Mouse (Mus musculus) lung, postnatal 0 days (tissue): ENCODE data around the gene Ptpn18. TPM values are rescaled to one million over a fixed set of nuclear protein-coding genes. Genes with fewer than 3 reads are reported as not detected.
"Not testable (repeated sequence)": the region's sequence is repeated elsewhere in the genome, so short reads cannot be mapped to it uniquely, and the experiment has no call there.

ENCODE experiments used
- ATAC-seq: fragments of 200-750 bp; cut with Nextera tagmentation; 2 replicates; pipeline ENCODE4 v1.8.0; 2017; ENCODE audit warnings: moderate library complexity
- DNase-seq: peaks from one replicate; pipeline ENCODE4 v3.0.0-alpha.2; 2016; ENCODE audit warnings: low spot score
- H3K27ac ChIP-seq: fragments of 300-500 bp; sonication (generic); 2 replicates; pipeline ENCODE4 v1.5.1; 2014; ENCODE audit warnings: antibody characterized with exemption, mild to moderate bottlenecking, low read length, mixed read lengths
- H3K27me3 ChIP-seq: fragments of 300-500 bp; sonication (generic); replicated peaks from 2 replicates; pipeline ENCODE4 v1.6.1; 2014; ENCODE audit warnings: low read length, mixed read lengths; ENCODE audit not compliant: insufficient read depth
- H3K36me3 ChIP-seq: fragments of 300-500 bp; sonication (generic); 2 replicates; pipeline ENCODE4 v1.6.1; 2014; ENCODE audit warnings: low read length, mixed read lengths; ENCODE audit not compliant: insufficient read depth
- H3K4me1 ChIP-seq: fragments of 300-500 bp; sonication (generic); 2 replicates; pipeline ENCODE4 v1.6.1; 2014; ENCODE audit warnings: antibody characterized with exemption, low read depth, low read length, mixed read lengths; ENCODE audit not compliant: insufficient read depth
- H3K4me2 ChIP-seq: fragments of 300-500 bp; sonication (generic); replicated peaks from 2 replicates; pipeline ENCODE4 v1.6.1; 2014; ENCODE audit warnings: low read depth, mild to moderate bottlenecking, low read length, moderate library complexity, mixed read lengths
- H3K4me3 ChIP-seq: fragments of 300-500 bp; sonication (generic); 2 replicates; pipeline ENCODE4 v1.5.1; 2014; ENCODE audit warnings: low read depth, low read length
- H3K9ac ChIP-seq: fragments of 300-500 bp; sonication (generic); replicated peaks from 2 replicates; pipeline ENCODE4 v1.6.1; 2014; ENCODE audit warnings: low read depth, mild to moderate bottlenecking
- H3K9me3 ChIP-seq: fragments of 300-500 bp; sonication (generic); 2 replicates; pipeline ENCODE4 v1.6.1; 2016; ENCODE audit warnings: low read length, mixed read lengths
- CTCF ChIP-seq: IDR thresholded peaks from 2 replicates; pipeline ENCODE4 v1.5.1; 2016; ENCODE audit warnings: antibody characterized with exemption, mild to moderate bottlenecking
- EP300 ChIP-seq: IDR thresholded peaks from 2 replicates; pipeline ENCODE4 v1.6.1; 2016; ENCODE audit warnings: antibody characterized with exemption, mild to moderate bottlenecking, control low read depth
- WGBS: fragments of 180-500 bp; shearing (Covaris S2); extraction: QIAGEN DNeasy Blood & Tissue Kit; methylation state at CpG from one replicate; pipeline ENCODE4 v1.1.7; 2014; 5-methylcytosine and 5-hydroxymethylcytosine counted together
- polyA plus RNA-seq: library from polyadenylated mRNA; unstranded; fragments of >200 nt; fragmentation: Nextera tagmentation; extraction: Ambion mirVana; gene quantifications from 2 replicates; pipeline ENCODE4 v1.2.1, GENCODE M21; 2015

Gene Ptpn18
- polyA plus RNA-seq, 1 experiment from 2014 or later: 39.8 TPM

- DNase-seq: peak; percentile 75
- ATAC-seq: peak; percentile 72
- Histone ChIP-seq H3K4me2 (peak overlapping the region; percentile 70), H3K9ac (peak overlapping the region; percentile 48), H3K27ac (peak overlapping the region; percentile 71), H3K4me3 (peak overlapping the region; percentile 41), H3K9me3 (peaks cover 7% of the 10 kb centered on the region), H3K4me1 (no peaks in the 10 kb centered on the region), H3K27me3 (no peaks in the 10 kb centered on the region), H3K36me3 (no peaks in the 10 kb centered on the region)
- TF ChIP-seq CTCF (no peak), EP300 (no peak)
- WGBS: 15% methylated on average over 35 of the region's 35 CpGs
Measured at GRCm38 (mm10) chr1:34432776-34433481, 26.6 kb upstream of the Ptpn18 start.

- Histone ChIP-seq H3K27me3 (no peaks in the 10 kb centered on the region), H3K9ac (0 out of 2 replicates have a peak overlapping the region, but pooled peaks have one; percentile 10), H3K9me3 (peaks cover 7% of the 10 kb centered on the region), H3K4me2 (peak overlapping the region; percentile 70), H3K4me1 (no peaks in the 10 kb centered on the region), H3K36me3 (no peaks in the 10 kb centered on the region), H3K27ac (peak overlapping the region; percentile 71), H3K4me3 (peak overlapping the region; percentile 43)
- DNase-seq (peak; percentile 46), ATAC-seq (no peak)
- TF ChIP-seq CTCF (no peak), EP300 (no peak)
- WGBS: 15% methylated on average over 19 of the region's 19 CpGs
Measured at GRCm38 (mm10) chr1:34433891-34434521, 25.6 kb upstream of the Ptpn18 start.

GRCm38 (mm10) chr1:34434660-34435160, 24.9 kb upstream of the Ptpn18 start:
- peak overlapping the region; percentile 10; the same call in 1 of the 2 replicates for H3K9ac ChIP-seq
- under 1% methylated on average over 30 of the region's 30 CpGs for WGBS
- H3K27me3 ChIP-seq: no peaks in the 10 kb centered on the region
- peaks cover 7% of the 10 kb centered on the region for H3K9me3 ChIP-seq
- H3K36me3 ChIP-seq: no peaks in the 10 kb centered on the region
- peak overlapping the region; percentile 70 for H3K4me2 ChIP-seq
- peak; percentile 90 for DNase-seq
- ATAC-seq: peak; percentile 5; the same call in 1 of the 2 replicates
- H3K27ac ChIP-seq: peak overlapping the region; percentile 4
- no peaks in the 10 kb centered on the region for H3K4me1 ChIP-seq
- H3K4me3 ChIP-seq: peak overlapping the region; percentile 43
- peak; percentile 67 for TF ChIP-seq EP300
- no peak for TF ChIP-seq CTCF

- ATAC-seq: no peak
- TF ChIP-seq EP300 (no peak), CTCF (no peak)
- Histone ChIP-seq H3K36me3 (no peaks in the 10 kb centered on the region), H3K9me3 (peaks cover 7% of the 10 kb centered on the region), H3K9ac (no peak overlapping the region), H3K27ac (peak overlapping the region; percentile 4; the same call in 1 of the 2 replicates), H3K4me1 (no peaks in the 10 kb centered on the region), H3K27me3 (no peaks in the 10 kb centered on the region), H3K4me3 (peak overlapping the region; percentile 43; the same call in 1 of the 2 replicates), H3K4me2 (peak overlapping the region; percentile 70)
- 32% methylated on average over 8 of the region's 8 CpGs for WGBS
- peak; percentile 12 for DNase-seq
Measured at GRCm38 (mm10) chr1:34435371-34436120, 24.0 kb upstream of the Ptpn18 start.

GRCm38 (mm10) chr1:34436374-34436773, 23.2 kb upstream of the Ptpn18 start:
- TF ChIP-seq CTCF (no peak), EP300 (no peak)
- no peak overlapping the region for H3K4me2 ChIP-seq
- no peak for DNase-seq
- no peak overlapping the region for H3K9ac ChIP-seq
- H3K27me3 ChIP-seq: no peaks in the 10 kb centered on the region
- no peaks in the 10 kb centered on the region for H3K36me3 ChIP-seq
- ATAC-seq: no peak
- H3K27ac ChIP-seq: no peak overlapping the region
- WGBS: 91% methylated on average over 3 of the region's 3 CpGs
- H3K4me1 ChIP-seq: no peaks in the 10 kb centered on the region
- no peak overlapping the region for H3K4me3 ChIP-seq
- H3K9me3 ChIP-seq: peaks cover 3% of the 10 kb centered on the region

- not testable (repeated sequence) for H3K27ac ChIP-seq, H3K36me3 ChIP-seq, H3K4me3 ChIP-seq, H3K9ac ChIP-seq, H3K4me1 ChIP-seq, H3K27me3 ChIP-seq, H3K4me2 ChIP-seq, ATAC-seq, DNase-seq, H3K9me3 ChIP-seq
- WGBS: 98% methylated on average over 8 of the region's 8 CpGs
Measured at GRCm38 (mm10) chr1:34437366-34437765, 22.2 kb upstream of the Ptpn18 start.
